Mouse (Mus musculus): ENCODE measurements around the gene Zbtb1.

DNA sequence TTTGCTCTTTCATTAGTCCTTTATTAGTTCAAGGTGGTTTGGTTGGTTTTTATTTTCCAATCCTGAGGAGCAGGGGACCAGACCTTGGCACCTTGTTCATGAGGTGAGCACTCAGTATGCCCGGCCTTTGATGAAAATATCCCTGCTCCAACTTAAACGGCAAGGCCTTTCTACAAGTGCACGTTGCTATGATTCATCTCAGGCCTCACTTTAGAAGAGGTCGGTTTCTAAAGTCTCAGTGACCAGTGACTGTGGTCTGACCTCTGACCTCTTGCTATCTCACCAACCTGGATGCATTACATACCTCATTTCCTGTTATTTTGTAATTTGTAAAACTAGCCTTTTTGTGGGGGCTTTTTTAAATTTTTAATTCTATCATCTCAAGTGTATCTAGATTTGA, 39.1 kb downstream of the Zbtb1 start:
- TF ChIP-seq CTCF (IDR thresholded peaks at IDR 0.05; ENCODE audit: low read depth, low read length) (no peak), GATA1 (IDR thresholded peaks at IDR 0.05; ENCODE audit: borderline replicate concordance, low read length) (no peak), TAL1 (conservative IDR thresholded peaks at IDR 0.05; ENCODE audit: low read depth, low read length) (no peak)
